Mouse (Mus musculus): ENCODE data around the gene Chka. TPM values are rescaled to one million over a fixed set of nuclear protein-coding genes. Genes with fewer than 3 reads are reported as not detected.

Gene Chka
- polyA plus RNA-seq, 1 experiment from 2014 or later, result 53.0 TPM

GRCm38 (mm10) chr19:3924190-3924589, 72.6 kb downstream of the Chka start:
- no peaks in the 10 kb centered on the region for H3K27me3 ChIP-seq (ENCODE audit: insufficient read depth, low read length)
- peak overlapping the region; percentile 44 for H3K27ac ChIP-seq
- WGBS, result 68% methylated on average over 8 of the region's 8 CpGs
- peaks cover 13% of the 10 kb centered on the region; the same call in 1 of the 2 replicates for H3K4me1 ChIP-seq (replicated peaks; ENCODE audit: insufficient read depth, low read length)
- DNase-seq (ENCODE audit: low spot score) (no peak), ATAC-seq (replicated peaks; ENCODE audit: low FRiP score, low read depth) (no peak)
- no peak overlapping the region for H3K4me2 ChIP-seq (ENCODE audit: low read length)
- no peaks in the 10 kb centered on the region for H3K36me3 ChIP-seq (ENCODE audit: insufficient read depth, low read length)
- no peak overlapping the region for H3K4me3 ChIP-seq (replicated peaks; ENCODE audit: low read depth, low read length)
- H3K9me3 ChIP-seq (replicated peaks; ENCODE audit: low read length), result no peaks in the 10 kb centered on the region
- TF ChIP-seq CTCF (IDR thresholded peaks at IDR 0.05; ENCODE audit: low read depth), result no peak
- H3K9ac ChIP-seq (ENCODE audit: low read depth, low read length), result no peak overlapping the region

- Histone ChIP-seq H3K9ac (ENCODE audit: low read depth, low read length) (no peak overlapping the region), H3K9me3 (replicated peaks; ENCODE audit: low read length) (no peaks in the 10 kb centered on the region), H3K36me3 (ENCODE audit: insufficient read depth, low read length) (no peaks in the 10 kb centered on the region), H3K27me3 (ENCODE audit: insufficient read depth, low read length) (no peaks in the 10 kb centered on the region), H3K4me2 (ENCODE audit: low read length) (no peak overlapping the region), H3K4me1 (replicated peaks; ENCODE audit: insufficient read depth, low read length) (peaks cover 12% of the 10 kb centered on the region; the same call in 1 of the 2 replicates), H3K27ac (no peak overlapping the region), H3K4me3 (replicated peaks; ENCODE audit: low read depth, low read length) (no peak overlapping the region)
- no peak for TF ChIP-seq CTCF (IDR thresholded peaks at IDR 0.05; ENCODE audit: low read depth)
- ATAC-seq (replicated peaks; ENCODE audit: low FRiP score, low read depth) (no peak), DNase-seq (ENCODE audit: low spot score) (no peak)
- WGBS, result 97% methylated on average over 7 of the region's 7 CpGs
Observed at GRCm38 (mm10) chr19:3924868-3925267, 73.3 kb downstream of the Chka start.

GRCm38 (mm10) chr19:3925859-3926258, 74.3 kb downstream of the Chka start:
- ATAC-seq (replicated peaks; ENCODE audit: low FRiP score, low read depth), result no peak
- DNase-seq (ENCODE audit: low spot score), result no peak
- 75% methylated on average over 6 of the region's 6 CpGs for WGBS
- H3K4me3 ChIP-seq (replicated peaks; ENCODE audit: low read depth, low read length), result no peak overlapping the region
- H3K4me1 ChIP-seq (replicated peaks; ENCODE audit: insufficient read depth, low read length), result peaks cover 22% of the 10 kb centered on the region
- H3K36me3 ChIP-seq (ENCODE audit: insufficient read depth, low read length), result no peaks in the 10 kb centered on the region
- no peaks in the 10 kb centered on the region for H3K27me3 ChIP-seq (ENCODE audit: insufficient read depth, low read length)
- H3K9ac ChIP-seq (ENCODE audit: low read depth, low read length), result no peak overlapping the region
- no peaks in the 10 kb centered on the region for H3K9me3 ChIP-seq (replicated peaks; ENCODE audit: low read length)
- no peak overlapping the region for H3K27ac ChIP-seq
- TF ChIP-seq CTCF (IDR thresholded peaks at IDR 0.05; ENCODE audit: low read depth), result no peak
- no peak overlapping the region for H3K4me2 ChIP-seq (ENCODE audit: low read length)

GRCm38 (mm10) chr19:3926279-3926678, 74.7 kb downstream of the Chka start:
- Histone ChIP-seq H3K9me3 (replicated peaks; ENCODE audit: low read length) (no peaks in the 10 kb centered on the region), H3K4me2 (ENCODE audit: low read length) (no peak overlapping the region), H3K9ac (ENCODE audit: low read depth, low read length) (no peak overlapping the region), H3K4me3 (replicated peaks; ENCODE audit: low read depth, low read length) (no peak overlapping the region), H3K27ac (peak overlapping the region; percentile 42; the same call in 1 of the 2 replicates), H3K4me1 (replicated peaks; ENCODE audit: insufficient read depth, low read length) (peaks cover 22% of the 10 kb centered on the region), H3K27me3 (ENCODE audit: insufficient read depth, low read length) (no peaks in the 10 kb centered on the region), H3K36me3 (ENCODE audit: insufficient read depth, low read length) (no peaks in the 10 kb centered on the region)
- TF ChIP-seq CTCF (IDR thresholded peaks at IDR 0.05; ENCODE audit: low read depth), result peak; percentile 40; the same call in 1 of the 2 replicates
- ATAC-seq (replicated peaks; ENCODE audit: low FRiP score, low read depth) (no peak), DNase-seq (ENCODE audit: low spot score) (peak; percentile 71)
- 58% methylated on average over 3 of the region's 3 CpGs for WGBS

- H3K4me2 ChIP-seq (ENCODE audit: low read length), result no peak overlapping the region
- no peak overlapping the region for H3K9ac ChIP-seq (ENCODE audit: low read depth, low read length)
- H3K4me1 ChIP-seq (replicated peaks; ENCODE audit: insufficient read depth, low read length), result peaks cover 22% of the 10 kb centered on the region
- WGBS, result 66% methylated on average over 6 of the region's 6 CpGs
- peak overlapping the region; percentile 42; the same call in 1 of the 2 replicates for H3K27ac ChIP-seq
- no peaks in the 10 kb centered on the region for H3K27me3 ChIP-seq (ENCODE audit: insufficient read depth, low read length)
- ATAC-seq (replicated peaks; ENCODE audit: low FRiP score, low read depth), result no peak
- TF ChIP-seq CTCF (IDR thresholded peaks at IDR 0.05; ENCODE audit: low read depth), result no peak
- no peaks in the 10 kb centered on the region for H3K36me3 ChIP-seq (ENCODE audit: insufficient read depth, low read length)
- H3K9me3 ChIP-seq (replicated peaks; ENCODE audit: low read length), result no peaks in the 10 kb centered on the region
- DNase-seq (ENCODE audit: low spot score), result no peak
- no peak overlapping the region for H3K4me3 ChIP-seq (replicated peaks; ENCODE audit: low read depth, low read length)
Observed at GRCm38 (mm10) chr19:3926685-3927084, 75.1 kb downstream of the Chka start.

- Histone ChIP-seq H3K27ac (no peak overlapping the region), H3K27me3 (ENCODE audit: insufficient read depth, low read length) (no peaks in the 10 kb centered on the region), H3K4me2 (ENCODE audit: low read length) (no peak overlapping the region), H3K4me1 (replicated peaks; ENCODE audit: insufficient read depth, low read length) (peaks cover 22% of the 10 kb centered on the region), H3K36me3 (ENCODE audit: insufficient read depth, low read length) (no peaks in the 10 kb centered on the region), H3K9ac (ENCODE audit: low read depth, low read length) (no peak overlapping the region), H3K4me3 (replicated peaks; ENCODE audit: low read depth, low read length) (no peak overlapping the region), H3K9me3 (replicated peaks; ENCODE audit: low read length) (no peaks in the 10 kb centered on the region)
- DNase-seq (ENCODE audit: low spot score), result no peak
- no peak for TF ChIP-seq CTCF (IDR thresholded peaks at IDR 0.05; ENCODE audit: low read depth)
- 92% methylated on average over 4 of the region's 4 CpGs for WGBS
- no peak for ATAC-seq (replicated peaks; ENCODE audit: low FRiP score, low read depth)
Observed at GRCm38 (mm10) chr19:3927989-3928388, 76.4 kb downstream of the Chka start.

- Histone ChIP-seq H3K4me2 (ENCODE audit: low read length) (no peak overlapping the region), H3K4me1 (replicated peaks; ENCODE audit: insufficient read depth, low read length) (peaks cover 18% of the 10 kb centered on the region), H3K4me3 (replicated peaks; ENCODE audit: low read depth, low read length) (no peak overlapping the region), H3K27ac (peak overlapping the region; percentile 68), H3K36me3 (ENCODE audit: insufficient read depth, low read length) (no peaks in the 10 kb centered on the region), H3K9ac (ENCODE audit: low read depth, low read length) (no peak overlapping the region), H3K9me3 (replicated peaks; ENCODE audit: low read length) (no peaks in the 10 kb centered on the region), H3K27me3 (ENCODE audit: insufficient read depth, low read length) (no peaks in the 10 kb centered on the region)
- ATAC-seq (replicated peaks; ENCODE audit: low FRiP score, low read depth) (no peak), DNase-seq (ENCODE audit: low spot score) (no peak)
- WGBS, result 64% methylated on average over 4 of the region's 4 CpGs
- no peak for TF ChIP-seq CTCF (IDR thresholded peaks at IDR 0.05; ENCODE audit: low read depth)
Observed at GRCm38 (mm10) chr19:3928779-3929178, 77.2 kb downstream of the Chka start.

Data from kidney, postnatal 0 days (tissue).